Mouse (Mus musculus) heart, adult 2 months (tissue): ENCODE measurements around the gene Gm47429. TPM values are rescaled to one million over a fixed set of nuclear protein-coding genes. Genes with fewer than 3 reads are reported as not detected.
"Not testable (repeated sequence)": the region's sequence is repeated elsewhere in the genome, so short reads cannot be mapped to it uniquely, and the experiment has no call there.

Experiments
- DNase-seq, 2 experiments: peaks; one replicate each; pipeline ENCODE4 v3.0.0; 2021
- H3K27ac ChIP-seq: fragments of 200-600 bp; 2 replicates; pipeline ENCODE4 v1.8.1; 2022
- H3K27me3 ChIP-seq: fragments of 200-500 bp; 2 replicates; pipeline ENCODE4 v1.6.1; 2012; ENCODE audit warnings: mild to moderate bottlenecking, low read length, inconsistent platforms, mixed read lengths; ENCODE audit not compliant: control insufficient read depth, insufficient read depth
- H3K36me3 ChIP-seq: fragments of 200-500 bp; 2 replicates; pipeline ENCODE4 v1.6.1; 2012; ENCODE audit warnings: low read length, inconsistent platforms; ENCODE audit not compliant: control insufficient read depth, insufficient read depth
- H3K4me1 ChIP-seq: fragments of 200-500 bp; 2 replicates; pipeline ENCODE4 v1.6.1; 2011; ENCODE audit warnings: low read length; ENCODE audit not compliant: control insufficient read depth, insufficient read depth
- H3K4me3 ChIP-seq: fragments of 200-600 bp; 2 replicates; pipeline ENCODE4 v1.8.1; 2022
- H3K79me2 ChIP-seq: fragments of 200-500 bp; replicated peaks from 2 replicates; pipeline ENCODE4 v1.6.1; 2012; ENCODE audit warnings: mild to moderate bottlenecking, inconsistent platforms, low read length, moderate library complexity, mixed read lengths; ENCODE audit not compliant: control insufficient read depth, insufficient read depth
- H3K9ac ChIP-seq: fragments of 200-500 bp; 2 replicates; pipeline ENCODE4 v1.6.1; 2012; ENCODE audit warnings: low read depth, mild to moderate bottlenecking, control low read depth, inconsistent platforms, low read length, mixed read lengths
- CTCF ChIP-seq: fragments of 200-600 bp; IDR thresholded peaks from 2 replicates; pipeline ENCODE4 v1.8.1; 2022; ENCODE audit warnings: antibody characterized with exemption, mild to moderate bottlenecking, moderate library complexity
- EP300 ChIP-seq: fragments of 200-500 bp; IDR thresholded peaks from 2 replicates; pipeline ENCODE4 v1.6.1; 2011; ENCODE audit warnings: low read depth, low read length, control low read depth; ENCODE audit not compliant: insufficient read depth
- POLR2A ChIP-seq: fragments of 200-500 bp; IDR thresholded peaks from 2 replicates; pipeline ENCODE4 v1.6.1; 2011; ENCODE audit warnings: mild to moderate bottlenecking, low read depth, low read length, control low read depth; ENCODE audit not compliant: insufficient read depth
- WGBS: fragments of 180-500 bp; shearing (Covaris S2); methylation state at CpG from one replicate; pipeline ENCODE4 v1.1.7; 2018; 5-methylcytosine and 5-hydroxymethylcytosine counted together
- intact Hi-C: fragments of 180-260 bp; cut with DNase I; formaldehyde crosslinking; loops from one replicate; pipeline ENCODE4 v1.15.1; 2025
- long read RNA-seq: library from polyadenylated mRNA; stranded (forward); transcript quantifications from one replicate; pipeline ENCODE4 v2.0.0, GENCODE M21; 2021
- polyA plus RNA-seq: library from polyadenylated mRNA; depleted of rRNA; stranded (reverse); fragments of >200 nt; gene quantifications from 2 replicates; pipeline ENCODE4 v1.2.3, GENCODE M21; 2012; rRNA removed
- total RNA-seq, 2 experiments: library from RNA; stranded (reverse); gene quantifications; 2 replicates each; pipeline ENCODE4 v1.2.3; 2021

Gm47429 gene
- total RNA-seq (not detected), polyA plus RNA-seq (not detected in 2 replicates)
- long read RNA-seq: 0 reads

DNA sequence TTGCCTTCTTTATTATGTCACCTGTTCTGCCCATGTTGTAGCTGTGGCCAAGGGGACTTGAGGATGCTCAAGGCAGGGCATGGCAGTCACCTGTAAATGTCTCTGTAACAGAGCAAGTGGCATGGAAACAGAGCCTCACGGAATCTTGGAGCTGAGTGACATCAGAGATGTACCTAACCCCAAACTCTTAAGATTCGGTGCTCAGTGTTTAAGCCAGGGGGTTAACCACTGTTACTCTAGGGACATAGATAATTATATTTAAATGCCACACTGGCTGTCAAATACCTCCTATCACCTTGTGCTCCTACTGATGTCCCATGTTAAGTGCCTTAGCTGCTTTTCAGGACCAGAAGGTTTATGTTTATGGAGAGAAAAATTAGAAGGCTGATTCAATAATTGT lies at the start of gene Gm47429:
TSS of gene Gm47429 (minus strand) at position 101 of the 400 bp plus-strand sequence.
- WGBS: 82% methylated on average over 2 of the region's 2 CpGs
- Histone ChIP-seq H3K9ac (no peak within 1 kb of the TSS), H3K27me3 (no peaks in the 10 kb centered on the region), H3K79me2 (no peaks in the 10 kb centered on the region), H3K4me1 (no peaks in the 10 kb centered on the region), H3K27ac (no peak within 1 kb of the TSS), H3K4me3 (no peak within 1 kb of the TSS), H3K36me3 (no peaks in the 10 kb centered on the region)
- intact Hi-C loops: no loop called here
- DNase-seq: no peak
- TF ChIP-seq EP300: no peak
- no peak for TF ChIP-seq CTCF
- TF ChIP-seq POLR2A: no peak

DNA sequence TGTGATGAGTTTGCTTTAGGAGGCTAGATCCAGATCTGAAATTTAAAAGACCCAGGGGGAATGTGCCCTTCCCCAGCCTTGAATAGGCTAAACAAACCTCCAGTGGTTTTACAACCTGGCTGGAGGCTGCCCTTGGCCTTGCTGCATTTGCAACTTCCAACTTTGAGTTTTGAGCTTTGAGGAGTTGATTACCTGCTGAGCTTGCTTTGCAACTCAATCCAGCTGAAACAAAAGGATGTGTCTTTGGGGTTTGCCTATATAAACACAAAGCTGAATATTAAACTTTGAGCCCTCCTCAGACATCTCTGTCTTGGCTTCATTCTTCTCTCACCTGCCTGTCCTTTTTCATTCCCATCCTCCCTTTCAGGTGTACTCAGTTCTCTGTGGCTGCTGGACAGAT lies 44.8 kb upstream of the Gm47429 start:
- H3K36me3 ChIP-seq, H3K27me3 ChIP-seq, intact Hi-C loops, H3K4me1 ChIP-seq, H3K9ac ChIP-seq, H3K27ac ChIP-seq, H3K79me2 ChIP-seq, H3K4me3 ChIP-seq, DNase-seq: not testable (repeated sequence)

DNA sequence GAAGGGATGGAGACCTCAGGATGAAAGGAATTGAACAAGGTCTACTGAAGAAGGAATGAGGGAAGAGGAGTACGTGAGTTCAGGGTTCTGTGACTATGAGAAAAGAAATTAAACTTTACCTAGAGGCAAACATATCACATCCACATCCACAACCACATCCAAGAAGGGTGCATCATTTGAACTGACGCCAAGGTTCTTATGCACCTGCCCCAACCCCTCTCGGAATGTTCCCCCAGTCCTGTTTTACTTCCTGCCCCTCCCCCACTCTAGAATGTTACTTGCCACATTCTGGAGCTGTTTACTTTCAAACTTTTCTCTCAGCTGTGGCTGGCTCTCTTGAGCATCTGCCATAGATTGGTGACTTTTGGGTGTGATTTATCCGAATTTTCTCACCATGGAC lies 23.3 kb upstream of the Gm47429 start, which contains the start of gene Nutm2:
TSS of gene Nutm2 (plus strand) at position 301 of the 400 bp plus-strand sequence.
- Histone ChIP-seq H3K4me1 (no peaks in the 10 kb centered on the region), H3K27ac (no peak within 1 kb of the TSS), H3K36me3 (no peaks in the 10 kb centered on the region), H3K9ac (no peak within 1 kb of the TSS), H3K79me2 (no peaks in the 10 kb centered on the region), H3K27me3 (no peaks in the 10 kb centered on the region), H3K4me3 (no peak within 1 kb of the TSS)
- WGBS: 60% methylated on average over 4 of the region's 4 CpGs
- TF ChIP-seq POLR2A (no peak), CTCF (no peak), EP300 (no peak)
- intact Hi-C loops: no loop called here
- no peak for DNase-seq

DNA sequence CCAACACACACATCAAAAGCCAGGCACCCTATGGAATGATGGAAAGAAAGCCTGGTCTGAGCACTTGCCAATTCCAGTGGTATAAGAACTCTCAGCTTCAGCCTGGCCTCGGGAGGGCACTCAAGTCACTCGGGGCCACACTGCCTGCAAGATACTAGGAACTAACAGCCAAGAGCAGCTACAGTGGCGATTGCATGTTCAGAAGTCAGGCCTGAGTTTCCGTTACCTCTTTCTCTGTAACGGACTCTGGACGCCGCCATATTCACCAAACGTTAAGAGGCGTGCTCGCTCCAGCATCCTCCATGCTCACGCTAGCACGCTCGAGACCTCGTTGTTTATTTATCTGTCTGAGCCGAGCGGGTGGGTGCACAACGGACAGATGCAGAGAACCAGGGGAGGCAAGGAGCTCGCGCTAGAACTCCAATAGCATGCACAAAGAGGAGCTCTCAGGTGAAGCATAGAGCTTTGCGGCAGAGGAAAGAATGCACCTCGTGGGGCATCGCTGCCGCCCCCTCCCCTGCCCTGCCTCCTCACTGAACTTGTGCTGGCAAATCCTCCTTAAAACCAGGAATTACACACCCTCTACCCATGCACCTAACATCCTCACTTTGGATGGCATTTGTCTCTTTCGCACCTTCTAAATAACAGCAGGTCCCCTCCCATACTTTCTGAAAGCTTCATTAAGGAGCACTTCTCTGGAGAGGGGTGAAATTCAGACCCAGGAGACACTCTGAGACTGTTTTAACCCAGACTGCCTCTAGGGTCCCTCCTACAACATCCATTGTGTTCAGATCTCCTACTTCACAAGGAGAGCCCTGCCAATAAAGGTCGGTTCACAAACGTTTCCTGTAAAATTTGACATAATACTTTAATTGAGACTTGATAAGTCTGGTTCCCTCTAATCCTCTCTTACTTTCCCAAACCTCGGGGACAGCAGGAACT lies 21.2 kb upstream of the Gm47429 start:
- intact Hi-C loops: no loop called here
- TF ChIP-seq POLR2A: no peak
- no peak for TF ChIP-seq EP300
- no peak for TF ChIP-seq CTCF

DNA sequence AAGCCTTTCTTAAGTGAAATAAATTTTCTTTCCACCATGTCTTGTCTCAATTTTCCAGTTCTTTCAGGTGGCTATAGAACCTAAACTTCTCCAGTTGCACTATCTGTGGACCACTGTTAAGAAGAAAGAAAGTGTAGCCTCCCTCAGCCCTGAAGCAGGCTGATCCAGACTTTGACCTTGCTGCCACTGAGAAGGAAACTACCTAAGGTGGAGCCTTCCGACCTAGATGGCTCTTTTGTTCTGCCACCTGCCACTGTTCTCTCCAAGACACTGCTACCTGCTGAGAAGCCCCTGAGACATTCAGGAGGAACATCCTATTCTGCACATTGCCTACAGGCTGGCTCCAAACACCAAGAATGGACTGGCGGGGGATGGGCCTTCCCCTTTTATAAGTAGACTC lies 16.7 kb upstream of the Gm47429 start:
- H3K27ac ChIP-seq, H3K4me1 ChIP-seq, intact Hi-C loops, H3K9ac ChIP-seq, H3K27me3 ChIP-seq, DNase-seq, H3K79me2 ChIP-seq, H3K36me3 ChIP-seq, H3K4me3 ChIP-seq: not testable (repeated sequence)
- 63% methylated on average over 2 of the region's 2 CpGs for WGBS

More for the DNA sequence above, 21.2 kb upstream of the Gm47429 start:
- H3K4me3 ChIP-seq: no peak overlapping the region
- H3K27ac ChIP-seq: no peak overlapping the region
- H3K9ac ChIP-seq: no peak overlapping the region
- no peaks in the 10 kb centered on the region for H3K4me1 ChIP-seq
- WGBS: 37% methylated on average over 27 of the region's 27 CpGs
- H3K27me3 ChIP-seq: no peaks in the 10 kb centered on the region
- H3K36me3 ChIP-seq: no peaks in the 10 kb centered on the region
- no peak for DNase-seq
- H3K79me2 ChIP-seq: no peaks in the 10 kb centered on the region

DNA sequence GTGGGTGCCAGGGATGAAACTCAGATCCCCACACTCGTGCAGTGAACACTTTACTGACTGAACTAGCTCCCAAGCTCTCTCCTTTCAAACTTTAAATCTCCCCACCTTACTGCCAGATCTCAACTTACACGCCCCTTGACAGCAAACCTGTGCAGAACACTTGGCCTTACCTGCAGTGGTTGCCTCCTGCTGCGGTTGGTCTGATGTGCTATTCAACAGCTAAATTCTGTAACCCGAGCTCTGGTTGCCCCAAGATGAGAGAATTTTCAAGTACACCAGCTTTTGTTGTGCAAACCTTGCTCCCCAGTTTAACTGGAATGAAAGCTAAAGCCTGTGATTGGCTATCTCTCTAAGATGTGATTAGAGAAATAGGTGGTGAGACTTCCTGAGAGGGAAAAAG lies 9.7 kb upstream of the Gm47429 start:
- Histone ChIP-seq H3K9ac (no peak overlapping the region), H3K4me1 (no peaks in the 10 kb centered on the region), H3K79me2 (no peaks in the 10 kb centered on the region), H3K36me3 (no peaks in the 10 kb centered on the region), H3K4me3 (no peak overlapping the region), H3K27ac (no peak overlapping the region), H3K27me3 (no peaks in the 10 kb centered on the region)
- 40% methylated on average over 4 of the region's 4 CpGs for WGBS
- no peak for TF ChIP-seq POLR2A
- TF ChIP-seq CTCF: no peak
- no peak for TF ChIP-seq EP300
- no peak for DNase-seq
- intact Hi-C loops: no loop called here

DNA sequence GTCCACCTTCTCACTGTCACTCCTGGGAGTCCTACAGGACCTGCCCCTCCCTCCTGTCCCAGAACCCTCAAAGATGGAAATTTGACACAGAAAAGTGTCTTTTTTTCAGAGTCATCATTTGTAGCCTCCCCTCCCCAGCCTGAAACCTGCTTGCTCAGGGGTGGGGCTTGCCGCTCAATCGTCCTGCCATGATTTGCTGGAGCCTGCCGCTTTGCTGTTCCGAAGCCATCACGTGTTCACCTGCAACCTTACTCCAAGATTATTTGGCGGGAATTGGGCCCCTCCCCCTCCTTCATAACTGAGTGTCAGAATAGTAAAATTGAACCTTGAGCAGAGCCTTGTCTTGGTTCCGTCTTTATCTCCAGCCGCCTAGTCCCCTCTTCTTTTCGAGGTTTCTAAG lies 8.6 kb upstream of the Gm47429 start:
- H3K4me3 ChIP-seq, H3K36me3 ChIP-seq, intact Hi-C loops, H3K27ac ChIP-seq, H3K9ac ChIP-seq, H3K79me2 ChIP-seq, DNase-seq, H3K27me3 ChIP-seq, H3K4me1 ChIP-seq: not testable (repeated sequence)
- 49% methylated on average over 9 of the region's 9 CpGs for WGBS
